Mouse (Mus musculus): ENCODE measurements around the gene Rpl36al.

Gene Rpl36al

GRCm38 (mm10) chr12:69183583-69184308 lies at the start of gene Rpl36al, which contains the start of gene Mgat2:
TSS of gene Rpl36al (minus strand) at chr12:69184083.
TSS of gene Mgat2 (plus strand) at chr12:69184157.
- DNase-seq (ENCODE audit: low read depth, low spot score), result peak; percentile 99

GRCm38 (mm10) chr12:69229251-69229650 lies 45.4 kb upstream of the Rpl36al start:
- peak; percentile 89 for DNase-seq (ENCODE audit: low read depth, low spot score)

- DNase-seq (ENCODE audit: low read depth, low spot score), result peak; percentile 92
Observed at GRCm38 (mm10) chr12:69227776-69228466, 44.0 kb upstream of the Rpl36al start, which contains the start of gene Pole2. TSS of gene Pole2 (minus strand) at chr12:69228195.

- peak; percentile 16 for DNase-seq (ENCODE audit: low read depth, low spot score)
Observed at GRCm38 (mm10) chr12:69220613-69221277, 36.9 kb upstream of the Rpl36al start.

GRCm38 (mm10) chr12:69216587-69216986 lies 32.7 kb upstream of the Rpl36al start:
- DNase-seq (ENCODE audit: low read depth, low spot score), result no peak

GRCm38 (mm10) chr12:69215000-69215785 lies 31.3 kb upstream of the Rpl36al start:
- DNase-seq (ENCODE audit: low read depth, low spot score), result no peak

- no peak for DNase-seq (ENCODE audit: low read depth, low spot score)
Observed at GRCm38 (mm10) chr12:69214393-69214792, 30.5 kb upstream of the Rpl36al start.

- DNase-seq (ENCODE audit: low read depth, low spot score), result no peak
Observed at GRCm38 (mm10) chr12:69213186-69213777, 29.4 kb upstream of the Rpl36al start.

GRCm38 (mm10) chr12:69211057-69211456 lies 27.2 kb upstream of the Rpl36al start:
- DNase-seq (ENCODE audit: low read depth, low spot score), result peak; percentile 48

GRCm38 (mm10) chr12:69210056-69210979 lies 26.4 kb upstream of the Rpl36al start:
- DNase-seq (ENCODE audit: low read depth, low spot score), result peak; percentile 93

- peak; percentile 57 for DNase-seq (ENCODE audit: low read depth, low spot score)
Observed at GRCm38 (mm10) chr12:69208520-69208919, 24.6 kb upstream of the Rpl36al start.

GRCm38 (mm10) chr12:69207926-69208325 lies 24.0 kb upstream of the Rpl36al start:
- DNase-seq (ENCODE audit: low read depth, low spot score), result no peak

GRCm38 (mm10) chr12:69207396-69207795 lies 23.5 kb upstream of the Rpl36al start:
- DNase-seq (ENCODE audit: low read depth, low spot score), result no peak

- DNase-seq (ENCODE audit: low read depth, low spot score), result peak; percentile 54
Observed at GRCm38 (mm10) chr12:69204052-69204833, 20.4 kb upstream of the Rpl36al start, which contains the start of gene Gm49384. TSS of gene Gm49384 (minus strand) at chr12:69204267.

- no peak for DNase-seq (ENCODE audit: low read depth, low spot score)
Observed at GRCm38 (mm10) chr12:69198985-69199384, 15.1 kb upstream of the Rpl36al start.

- DNase-seq (ENCODE audit: low read depth, low spot score), result peak; percentile 71
Observed at GRCm38 (mm10) chr12:69198164-69198535, 14.3 kb upstream of the Rpl36al start, which contains the start of gene Dnaaf2. TSS of gene Dnaaf2 (minus strand) at chr12:69198429.

GRCm38 (mm10) chr12:69197378-69198163 lies 13.7 kb upstream of the Rpl36al start:
- DNase-seq (ENCODE audit: low read depth, low spot score), result peak; percentile 81
